Mouse (Mus musculus) forebrain, embryonic 14.5 days (tissue): ENCODE data around the gene Iffo2. TPM values are rescaled to one million over a fixed set of nuclear protein-coding genes. Genes with fewer than 3 reads are reported as not detected.
A peak's percentile ranks its signal among the peaks of the same experiment; 100 is the strongest.

Experiments used
- ATAC-seq: fragments of 200-750 bp; cut with Nextera tagmentation; 2 replicates; pipeline ENCODE4 v1.8.0; 2017; ENCODE audit warnings: mild to moderate bottlenecking, moderate library complexity
- DNase-seq: peaks from one replicate; pipeline ENCODE4 v3.0.0-alpha.2; 2015; ENCODE audit warnings: low spot score
- H3K27ac ChIP-seq: fragments of 300-500 bp; sonication (generic); 2 replicates; pipeline ENCODE4 v1.5.1; 2014; ENCODE audit warnings: low read depth, mild to moderate bottlenecking, control low read depth, low read length, moderate library complexity
- H3K27me3 ChIP-seq: fragments of 300-500 bp; sonication (generic); replicated peaks from 2 replicates; pipeline ENCODE4 v1.6.1; 2014; ENCODE audit warnings: low read length, control low read depth, mixed read lengths; ENCODE audit not compliant: control insufficient read depth, insufficient read depth
- H3K36me3 ChIP-seq: fragments of 300-500 bp; sonication (generic); 2 replicates; pipeline ENCODE4 v1.6.1; 2014; ENCODE audit warnings: low read length, control low read depth; ENCODE audit not compliant: control insufficient read depth, insufficient read depth
- H3K4me1 ChIP-seq: fragments of 300-500 bp; sonication (generic); 2 replicates; pipeline ENCODE4 v1.6.1; 2014; ENCODE audit warnings: antibody characterized with exemption, low read length, control low read depth; ENCODE audit not compliant: control insufficient read depth, insufficient read depth
- H3K4me2 ChIP-seq: fragments of 300-500 bp; sonication (generic); 2 replicates; pipeline ENCODE4 v1.6.1; 2014; ENCODE audit warnings: mild to moderate bottlenecking, control low read depth, low read length
- H3K4me3 ChIP-seq: fragments of 300-500 bp; sonication (generic); 2 replicates; pipeline ENCODE4 v1.5.1; 2014; ENCODE audit warnings: low read depth, low read length, control low read depth
- H3K9ac ChIP-seq: fragments of 300-500 bp; sonication (generic); 2 replicates; pipeline ENCODE4 v1.6.1; 2014; ENCODE audit warnings: mild to moderate bottlenecking, low read length, control low read depth, moderate library complexity
- H3K9me3 ChIP-seq: fragments of 300-500 bp; sonication (generic); replicated peaks from 2 replicates; pipeline ENCODE4 v1.6.1; 2016; ENCODE audit warnings: low read length, control low read depth, mixed read lengths; ENCODE audit not compliant: control insufficient read depth
- WGBS: fragments of 180-500 bp; shearing (Covaris S2); extraction: QIAGEN DNeasy Blood & Tissue Kit; methylation state at CpG from one replicate; pipeline ENCODE4 v1.1.7; 2014; 5-methylcytosine and 5-hydroxymethylcytosine counted together
- polyA plus RNA-seq: library from polyadenylated mRNA; unstranded; fragments of >200 nt; fragmentation: Nextera tagmentation; extraction: Ambion mirVana; gene quantifications from 2 replicates; pipeline ENCODE4 v1.2.1, GENCODE M21; 2014

Gene Iffo2
- polyA plus RNA-seq, 1 experiment from 2014 or later: 3.1 TPM

DNA sequence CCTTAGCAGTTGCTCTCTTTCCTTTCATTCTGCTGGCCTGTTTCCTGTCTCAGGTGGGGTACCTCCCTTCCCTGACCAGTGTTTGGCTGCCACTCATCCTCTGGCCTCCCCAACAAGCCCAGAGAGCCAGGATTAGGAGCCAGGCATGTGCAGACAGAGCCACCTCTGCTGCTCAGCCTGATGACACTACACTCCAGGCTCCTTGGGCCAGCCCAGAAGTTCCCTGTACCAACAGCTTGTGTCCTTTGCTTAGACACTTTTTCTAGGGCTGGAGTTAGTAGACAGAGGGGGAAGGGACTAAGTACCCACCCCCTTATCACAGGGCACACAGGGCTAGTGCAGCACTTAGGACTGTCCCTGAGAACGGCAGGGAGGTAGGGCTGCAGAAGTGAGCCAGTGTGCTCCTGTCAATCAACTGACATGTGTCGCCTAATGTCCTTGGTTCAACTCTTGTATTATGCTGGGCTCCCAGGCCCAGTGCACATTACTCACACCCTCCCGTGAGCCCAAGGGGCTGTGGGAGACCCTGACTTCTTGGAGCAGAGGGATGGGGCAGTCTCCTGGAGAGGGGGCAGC, 38.0 kb upstream of the Iffo2 start:
- 34% methylated on average over 3 of the region's 3 CpGs for WGBS
- no peaks in the 10 kb centered on the region for H3K27me3 ChIP-seq
- H3K4me2 ChIP-seq: no peak overlapping the region
- H3K27ac ChIP-seq: no peak overlapping the region
- peaks cover 47% of the 10 kb centered on the region for H3K36me3 ChIP-seq
- H3K9ac ChIP-seq: no peak overlapping the region
- H3K4me3 ChIP-seq: no peak overlapping the region
- ATAC-seq (peak; percentile 37; the same call in 1 of the 2 replicates), DNase-seq (no peak)
- no peaks in the 10 kb centered on the region for H3K4me1 ChIP-seq
- H3K9me3 ChIP-seq: no peaks in the 10 kb centered on the region

DNA sequence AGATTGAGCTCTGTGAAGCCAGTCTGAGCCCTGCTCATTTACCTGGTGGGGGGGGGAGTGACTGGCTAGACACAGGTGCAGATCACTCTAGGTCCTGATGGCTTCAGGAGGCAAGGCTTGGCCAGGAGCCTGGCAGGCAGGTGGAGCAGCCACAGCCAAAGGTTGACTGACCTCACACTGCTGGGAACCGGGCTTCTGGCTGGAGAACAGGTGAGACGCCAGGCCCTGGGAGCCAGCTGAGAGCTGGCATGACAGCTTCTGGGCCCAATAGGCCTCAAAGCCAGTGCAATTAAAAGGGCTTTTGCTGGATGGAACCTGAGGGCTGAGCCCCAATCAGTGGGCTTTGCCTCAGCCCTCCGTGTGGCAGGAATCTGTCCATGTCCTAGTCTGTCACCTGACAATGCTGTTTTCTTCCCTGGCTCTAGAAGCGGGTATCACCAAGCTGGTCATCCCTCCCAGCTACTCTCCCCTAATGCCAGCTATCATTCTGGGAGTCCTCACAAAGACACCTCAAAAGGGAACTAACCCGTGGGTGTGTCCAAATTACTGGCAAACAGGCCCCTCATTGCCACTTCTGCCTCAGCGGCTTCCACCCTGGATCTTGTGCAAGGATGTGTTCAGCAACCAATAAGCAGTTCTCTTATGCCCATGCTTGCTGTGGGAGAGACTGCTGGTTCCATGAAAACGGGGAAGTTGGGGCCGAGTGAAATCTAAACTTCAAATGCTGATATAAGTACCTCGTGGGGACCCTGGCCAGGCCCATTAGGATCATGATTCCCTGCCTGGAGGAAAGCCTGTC, 36.9 kb upstream of the Iffo2 start:
- DNase-seq: no peak

DNA sequence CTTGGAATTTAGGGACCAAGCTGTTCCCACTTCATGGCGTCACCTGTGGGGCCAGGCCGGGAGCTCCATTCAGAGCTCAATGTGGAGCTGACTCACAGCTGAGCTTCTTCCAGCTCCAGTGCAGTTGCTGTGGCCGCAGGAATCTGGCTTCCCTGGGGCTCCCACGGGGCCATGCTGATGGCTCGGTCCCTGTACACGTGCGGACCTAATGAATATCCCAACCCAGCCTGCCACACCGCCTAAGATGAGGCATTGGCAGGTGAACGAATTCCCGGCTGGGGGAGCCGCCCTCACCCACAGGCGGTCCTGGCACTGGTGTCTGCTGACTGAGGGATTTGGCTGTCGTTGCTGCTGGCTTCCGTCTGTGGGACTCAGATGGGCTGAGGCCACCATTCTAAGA, 29.5 kb upstream of the Iffo2 start:
- Histone ChIP-seq H3K27me3 (0 out of 2 replicates have a peak, but pooled peaks cover 3% of the 10 kb centered on the region), H3K27ac (no peak overlapping the region), H3K9me3 (no peaks in the 10 kb centered on the region; the same call in 1 of the 2 replicates), H3K4me3 (no peak overlapping the region), H3K4me1 (no peaks in the 10 kb centered on the region), H3K4me2 (no peak overlapping the region), H3K36me3 (no peaks in the 10 kb centered on the region), H3K9ac (no peak overlapping the region)
- WGBS: 52% methylated on average over 14 of the region's 14 CpGs
- DNase-seq (peak; percentile 20), ATAC-seq (peak; percentile 12; the same call in 1 of the 2 replicates)

More for the DNA sequence above, 36.9 kb upstream of the Iffo2 start:
- H3K27me3 ChIP-seq: no peaks in the 10 kb centered on the region
- no peak overlapping the region for H3K9ac ChIP-seq
- peaks cover 37% of the 10 kb centered on the region for H3K36me3 ChIP-seq
- no peaks in the 10 kb centered on the region for H3K9me3 ChIP-seq
- no peak overlapping the region for H3K4me3 ChIP-seq
- H3K4me2 ChIP-seq: no peak overlapping the region
- ATAC-seq: 0 out of 2 replicates have a peak, but pooled peaks have one; percentile 11
- WGBS: 73% methylated on average over 9 of the region's 9 CpGs
- H3K4me1 ChIP-seq: no peaks in the 10 kb centered on the region
- no peak overlapping the region for H3K27ac ChIP-seq

- Histone ChIP-seq H3K4me3 (no peak overlapping the region), H3K9ac (no peak overlapping the region), H3K36me3 (no peaks in the 10 kb centered on the region), H3K9me3 (no peaks in the 10 kb centered on the region; the same call in 1 of the 2 replicates), H3K4me2 (no peak overlapping the region), H3K4me1 (no peaks in the 10 kb centered on the region), H3K27me3 (0 out of 2 replicates have a peak, but pooled peaks cover 3% of the 10 kb centered on the region), H3K27ac (no peak overlapping the region)
- 87% methylated on average over 6 of the region's 6 CpGs for WGBS
- DNase-seq: no peak
- ATAC-seq: no peak
Observed at GRCm38 (mm10) chr4:139501702-139502101, 28.6 kb upstream of the Iffo2 start.

GRCm38 (mm10) chr4:139503919-139504318, 26.4 kb upstream of the Iffo2 start:
- 87% methylated on average over 8 of the region's 8 CpGs for WGBS
- Histone ChIP-seq H3K9ac (no peak overlapping the region), H3K4me1 (no peaks in the 10 kb centered on the region), H3K36me3 (no peaks in the 10 kb centered on the region), H3K9me3 (no peaks in the 10 kb centered on the region; the same call in 1 of the 2 replicates), H3K4me2 (no peak overlapping the region), H3K27ac (no peak overlapping the region), H3K4me3 (no peak overlapping the region), H3K27me3 (0 out of 2 replicates have a peak, but pooled peaks cover 3% of the 10 kb centered on the region)
- no peak for ATAC-seq
- DNase-seq: no peak

DNA sequence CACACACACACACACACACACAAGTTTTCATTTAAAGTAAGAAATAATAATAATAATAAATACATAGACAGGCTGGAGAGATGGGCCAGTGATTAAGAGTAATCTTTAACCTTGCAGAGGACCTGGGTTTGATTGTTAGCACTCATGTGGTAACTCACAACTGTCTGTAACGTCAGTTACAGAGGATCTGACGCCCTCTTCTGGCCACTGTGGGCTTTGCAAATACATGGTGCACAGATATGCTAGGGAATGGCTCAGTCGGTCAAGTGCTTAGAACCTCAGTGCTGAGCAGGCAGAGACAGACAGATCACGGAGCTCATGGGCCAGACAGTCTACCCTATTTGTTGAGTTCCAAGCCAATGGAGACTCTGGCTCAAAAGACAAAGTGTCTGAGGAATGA, 24.6 kb upstream of the Iffo2 start:
- Histone ChIP-seq H3K27ac (no peak overlapping the region), H3K27me3 (0 out of 2 replicates have a peak, but pooled peaks cover under 1% of the 10 kb centered on the region), H3K9ac (no peak overlapping the region), H3K36me3 (no peaks in the 10 kb centered on the region), H3K9me3 (no peaks in the 10 kb centered on the region; the same call in 1 of the 2 replicates), H3K4me1 (no peaks in the 10 kb centered on the region), H3K4me3 (no peak overlapping the region), H3K4me2 (no peak overlapping the region)
- DNase-seq (no peak), ATAC-seq (no peak)
- WGBS: 80% methylated on average over 4 of the region's 4 CpGs

DNA sequence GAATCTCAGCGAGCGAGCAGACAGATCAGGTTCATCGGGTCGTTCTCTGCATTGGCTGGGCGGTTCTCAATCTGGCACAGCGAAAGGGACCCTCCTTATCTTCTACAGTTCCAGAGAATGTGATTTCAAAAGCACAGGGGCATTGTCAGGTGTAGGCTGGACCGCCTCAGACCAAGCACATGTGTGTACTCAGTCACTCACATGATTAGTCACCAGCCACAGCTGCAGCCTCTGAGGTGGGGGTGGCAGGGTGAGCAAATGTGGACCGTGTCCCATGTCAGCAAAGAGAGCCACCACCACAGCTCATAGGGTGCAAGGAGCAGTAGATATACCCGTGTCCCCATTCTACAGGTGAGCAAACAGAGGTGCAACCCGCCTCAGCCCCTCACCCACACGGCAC, 23.6 kb upstream of the Iffo2 start:
- Histone ChIP-seq H3K4me2 (no peak overlapping the region), H3K36me3 (no peaks in the 10 kb centered on the region), H3K27ac (no peak overlapping the region), H3K4me1 (no peaks in the 10 kb centered on the region), H3K27me3 (no peaks in the 10 kb centered on the region), H3K9me3 (no peaks in the 10 kb centered on the region; the same call in 1 of the 2 replicates), H3K4me3 (no peak overlapping the region), H3K9ac (no peak overlapping the region)
- 91% methylated on average over 11 of the region's 11 CpGs for WGBS
- DNase-seq: no peak
- ATAC-seq: no peak

DNA sequence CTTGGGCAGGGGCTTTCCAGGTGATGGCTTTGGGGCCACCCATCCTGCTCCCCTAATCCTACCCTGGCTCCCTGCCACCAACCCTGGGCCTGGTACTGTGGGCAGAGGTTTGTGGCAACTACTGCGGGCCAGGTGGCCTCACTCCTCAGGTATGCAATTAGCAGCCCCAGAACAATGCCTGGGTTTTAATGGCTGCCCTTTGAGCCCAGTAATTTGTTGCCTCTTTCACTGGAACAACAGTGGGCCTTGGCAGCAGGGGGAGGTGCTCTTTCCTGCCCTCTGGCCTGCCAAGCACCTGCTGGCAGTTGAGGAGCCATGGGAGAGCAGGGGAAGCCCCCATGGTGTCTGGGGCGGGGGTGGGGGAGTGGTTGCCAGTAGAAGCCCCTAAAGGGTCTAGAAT, 21.3 kb upstream of the Iffo2 start:
- H3K4me2 ChIP-seq: no peak overlapping the region
- no peaks in the 10 kb centered on the region for H3K4me1 ChIP-seq
- H3K4me3 ChIP-seq: no peak overlapping the region
- no peak overlapping the region for H3K27ac ChIP-seq
- H3K9ac ChIP-seq: no peak overlapping the region
- no peaks in the 10 kb centered on the region for H3K36me3 ChIP-seq
- DNase-seq: no peak
- H3K9me3 ChIP-seq: no peaks in the 10 kb centered on the region; the same call in 1 of the 2 replicates
- ATAC-seq: no peak
- WGBS: 54% methylated on average over 2 of the region's 2 CpGs
- H3K27me3 ChIP-seq: no peaks in the 10 kb centered on the region

DNA sequence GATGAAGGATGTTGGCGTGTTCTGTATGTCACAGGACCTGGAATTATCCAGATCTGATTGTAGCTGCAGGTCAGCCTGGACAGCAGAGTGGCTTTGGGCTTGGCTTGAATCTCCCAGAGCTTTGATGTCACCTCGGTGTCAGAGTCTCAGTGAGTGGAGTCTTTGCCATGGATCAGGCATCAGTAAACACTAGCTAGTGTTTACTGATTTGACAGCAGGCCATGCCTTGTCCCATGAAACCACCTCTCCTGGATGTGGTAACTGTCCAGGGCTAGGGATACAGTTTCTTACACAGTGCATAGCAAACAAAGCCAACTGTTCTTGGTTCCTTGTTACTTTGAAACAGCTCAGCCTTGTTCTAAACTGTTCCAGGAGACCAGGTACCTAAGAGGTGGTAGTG, 18.8 kb upstream of the Iffo2 start:
- Histone ChIP-seq H3K36me3 (no peaks in the 10 kb centered on the region), H3K9ac (no peak overlapping the region), H3K4me3 (no peak overlapping the region), H3K4me1 (no peaks in the 10 kb centered on the region), H3K9me3 (no peaks in the 10 kb centered on the region), H3K27me3 (no peaks in the 10 kb centered on the region), H3K4me2 (no peak overlapping the region), H3K27ac (no peak overlapping the region)
- WGBS: 84% methylated on average over 2 of the region's 2 CpGs
- DNase-seq (no peak), ATAC-seq (no peak)
